In the genomic region with DNA sequence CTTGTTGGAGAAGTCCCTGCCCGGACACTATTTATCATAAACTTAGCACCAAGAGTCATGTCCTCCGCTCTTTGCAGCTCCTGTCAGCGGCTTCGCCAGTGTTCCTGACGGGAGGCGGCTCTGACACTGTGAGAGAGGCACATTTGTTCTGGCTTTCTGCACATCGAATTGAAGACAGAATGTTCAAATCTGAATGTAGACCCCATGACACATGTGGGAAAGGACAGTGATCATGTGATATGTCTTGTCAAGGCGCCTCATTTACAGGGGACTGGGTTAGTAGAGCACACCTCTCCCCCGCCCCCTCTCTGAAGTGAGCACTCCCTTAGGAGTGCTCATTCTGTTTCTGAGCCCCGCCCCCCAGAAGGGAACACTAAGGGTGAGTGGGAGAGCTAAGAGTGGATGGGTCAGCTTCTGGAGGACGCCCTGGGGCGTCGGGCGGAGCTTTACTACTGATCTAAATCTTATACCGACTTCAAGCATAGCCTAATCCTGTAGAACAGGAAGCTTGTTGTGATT, we compare ENCODE assay signal across 9 mouse cellular contexts. TPM values are rescaled to one million over a fixed set of nuclear protein-coding genes. Genes with fewer than 3 reads are reported as not detected.
A peak's percentile ranks its signal among the peaks of the same experiment; 100 is the strongest.
DNase-seq lines count a peak whose midpoint lies in the region; ATAC-seq and TF ChIP-seq lines count a peak whose summit lies in the region.
"Had no signal": no experiment of that assay in that cellular context is flagged by ENCODE, and none has a peak within 500 bp of the region (broad histone marks: within the 10 kb centered on the region; RNA-seq: fewer than 3 reads in every experiment).

No protein-coding gene starts in this region.

- ATAC-seq in frontal cortex, adult (ENCODE audit: low TSS enrichment): 0 out of 2 replicates have a peak, but pooled peaks have one; percentile 0
- ATAC-seq in heart, embryonic 15.5 days (replicated peaks; ENCODE audit: insufficient number of reproducible peaks, insufficient read depth, low FRiP score, low read depth): peak; percentile 44
- ATAC-seq in liver, embryonic 15.5 days (ENCODE audit: insufficient read depth): 0 out of 2 replicates have a peak, but pooled peaks have one; percentile 29

- no peaks in the 10 kb centered on the region for H3K27me3 ChIP-seq in E14TG2a.4 (ENCODE audit: insufficient read depth, low read length)
- H3K27me3 ChIP-seq in heart, embryonic 15.5 days: no peaks in the 10 kb centered on the region
- H3K27me3 ChIP-seq in liver, embryonic 15.5 days: no peaks in the 10 kb centered on the region
- H3K27me3 ChIP-seq: CH12.LX had no signal

- H3K4me2 ChIP-seq in heart, embryonic 15.5 days: peak overlapping the region; percentile 60
- H3K4me2 ChIP-seq in liver, embryonic 15.5 days: peak overlapping the region; percentile 8

- H3K9me3 ChIP-seq in E14TG2a.4 (ENCODE audit: low read length): no peaks in the 10 kb centered on the region
- no peaks in the 10 kb centered on the region for H3K9me3 ChIP-seq in heart, embryonic 15.5 days (replicated peaks)
- H3K9me3 ChIP-seq in liver, embryonic 15.5 days (replicated peaks): no peaks in the 10 kb centered on the region

- H3K4me3 ChIP-seq in E14TG2a.4 (replicated peaks; ENCODE audit: low read length): 0 out of 2 replicates have a peak overlapping the region, but pooled peaks have one; percentile 3
- peak overlapping the region; percentile 24; the same call in 1 of the 2 replicates for H3K4me3 ChIP-seq in heart, embryonic 15.5 days
- H3K4me3 ChIP-seq in liver, embryonic 15.5 days (replicated peaks): no peak overlapping the region

- peak overlapping the region; percentile 29; the same call in 1 of the 2 replicates for H3K9ac ChIP-seq in heart, embryonic 15.5 days
- H3K9ac ChIP-seq in liver, embryonic 15.5 days: no peak overlapping the region

- peak overlapping the region; percentile 90 for H3K27ac ChIP-seq in heart, embryonic 15.5 days
- no peak overlapping the region for H3K27ac ChIP-seq in liver, embryonic 15.5 days (replicated peaks)

- peaks cover 4% of the 10 kb centered on the region; the same call in 1 of the 2 replicates for H3K36me3 ChIP-seq in E14TG2a.4 (ENCODE audit: insufficient read depth, low read length)
- peaks cover 24% of the 10 kb centered on the region; the same call in 1 of the 2 replicates for H3K36me3 ChIP-seq in heart, embryonic 15.5 days
- no peaks in the 10 kb centered on the region for H3K36me3 ChIP-seq in liver, embryonic 15.5 days (replicated peaks)

- no peak for TF ChIP-seq CTCF in E14TG2a.4 (conservative IDR thresholded peaks at IDR 0.05; ENCODE audit: low read length)

- H3K4me1 ChIP-seq in E14TG2a.4 (replicated peaks; ENCODE audit: low read depth, low read length): peaks cover 46% of the 10 kb centered on the region
- peaks cover 54% of the 10 kb centered on the region for H3K4me1 ChIP-seq in heart, embryonic 15.5 days (replicated peaks)
- peaks cover 13% of the 10 kb centered on the region for H3K4me1 ChIP-seq in liver, embryonic 15.5 days (replicated peaks)

- WGBS in heart, embryonic 15.5 days: 10% methylated on average over 15 of the region's 15 CpGs
- 24% methylated on average over 15 of the region's 15 CpGs for WGBS in liver, embryonic 15.5 days (ENCODE audit: insufficient replicate concordance)

- no peak for DNase-seq in frontal cortex, postnatal 10 days (ENCODE audit: low spot score in 2 of 2)
- peak; percentile 49 for DNase-seq in naive thymus-derived CD4-positive, alpha-beta T cell, adult 2 months (ENCODE audit: low read depth)
- no peak for DNase-seq in spleen, postnatal 14 days (ENCODE audit: low spot score in 2 of 2)
- DNase-seq in adipocyte (ENCODE audit: low spot score): no peak

RNA-seq across cellular contexts. Expression of gene Elk3, which starts 48.9 kb away (rescaled TPM):
- polyA plus RNA-seq in heart, embryonic 15.5 days (2015; fragmentation: Nextera tagmentation; extraction: Ambion mirVana): 31.7 and 33.5 TPM in 2 replicates
- polyA plus RNA-seq in liver, embryonic 15.5 days (2015; fragmentation: Nextera tagmentation; extraction: Ambion mirVana): 4.3 and 5.1 TPM in 2 replicates
